Mouse (Mus musculus): ENCODE results near the gene Pak1.

Gene Pak1

GRCm38 (mm10) chr7:97788190-97788668 lies at the start of gene Pak1:
Pak1 (plus strand) TSS chr7:97788541.
- in situ Hi-C loops (cut with MboI, MseI), result loop anchor here (5.0 kb wide), 1 partner anchor 36 kb away; no protein-coding TSS in a partner anchor

GRCm38 (mm10) chr7:97740948-97741347 lies 47.4 kb upstream of the Pak1 start:
- in situ Hi-C loops (cut with MboI, MseI), result no loop called here

- in situ Hi-C loops (cut with MboI, MseI), result no loop called here
Measured at GRCm38 (mm10) chr7:97741756-97742291, 46.5 kb upstream of the Pak1 start.

- in situ Hi-C loops (cut with MboI, MseI), result loop anchor here (5.0 kb wide), 3 partner anchors 102 to 377 kb away; no protein-coding TSS in a partner anchor
Measured at GRCm38 (mm10) chr7:97745299-97745698, 43.0 kb upstream of the Pak1 start.

GRCm38 (mm10) chr7:97747176-97747707 lies 41.1 kb upstream of the Pak1 start:
- in situ Hi-C loops (cut with MboI, MseI), result loop anchor here (5.0 kb wide), 3 partner anchors 100 to 375 kb away; no protein-coding TSS in a partner anchor

- in situ Hi-C loops (cut with MboI, MseI), result loop anchor here (5.0 kb wide), 3 partner anchors 99 to 374 kb away; no protein-coding TSS in a partner anchor
Measured at GRCm38 (mm10) chr7:97747787-97748497, 40.4 kb upstream of the Pak1 start.

- in situ Hi-C loops (cut with MboI, MseI), result loop anchor here (5.0 kb wide), 3 partner anchors 99 to 374 kb away; no protein-coding TSS in a partner anchor
Measured at GRCm38 (mm10) chr7:97748527-97749206, 39.7 kb upstream of the Pak1 start.

GRCm38 (mm10) chr7:97749207-97750190 lies 38.8 kb upstream of the Pak1 start:
- in situ Hi-C loops (cut with MboI, MseI), result loop anchor here (5.0 kb wide), 4 partner anchors 38 to 373 kb away; partner anchors contain the start of gene Pak1

- in situ Hi-C loops (cut with MboI, MseI), result no loop called here
Measured at GRCm38 (mm10) chr7:97756967-97757881, 31.1 kb upstream of the Pak1 start.

- in situ Hi-C loops (cut with MboI, MseI), result no loop called here
Measured at GRCm38 (mm10) chr7:97764591-97764990, 23.8 kb upstream of the Pak1 start.

- in situ Hi-C loops (cut with MboI, MseI), result no loop called here
Measured at GRCm38 (mm10) chr7:97765181-97765962, 23.0 kb upstream of the Pak1 start.

GRCm38 (mm10) chr7:97765963-97766347 lies 22.4 kb upstream of the Pak1 start:
- in situ Hi-C loops (cut with MboI, MseI), result no loop called here

GRCm38 (mm10) chr7:97766406-97767166 lies 21.8 kb upstream of the Pak1 start:
- in situ Hi-C loops (cut with MboI, MseI), result no loop called here

GRCm38 (mm10) chr7:97767841-97768240 lies 20.5 kb upstream of the Pak1 start:
- in situ Hi-C loops (cut with MboI, MseI), result no loop called here

- in situ Hi-C loops (cut with MboI, MseI), result no loop called here
Measured at GRCm38 (mm10) chr7:97769020-97769419, 19.3 kb upstream of the Pak1 start.

- in situ Hi-C loops (cut with MboI, MseI), result loop anchor here (10.0 kb wide), 1 partner anchor 1764 kb away; the partner anchor contains the start of gene Arrb1
Measured at GRCm38 (mm10) chr7:97770841-97771620, 17.3 kb upstream of the Pak1 start.

- in situ Hi-C loops (cut with MboI, MseI), result loop anchor here (10.0 kb wide), 1 partner anchor 1759 kb away; the partner anchor contains the start of gene Arrb1
Measured at GRCm38 (mm10) chr7:97775380-97775779, 13.0 kb upstream of the Pak1 start.

Measured in regulatory T cell (primary cell).